Mouse (Mus musculus) ES-E14 (cell line): Measurements from ENCODE around the gene Vipr2.

Experiments
- CHD2 ChIP-seq: IDR thresholded peaks from 2 replicates; pipeline ENCODE4 v1.6.1; 2014; ENCODE audit warnings: mild to moderate bottlenecking, low read depth, low read length, inconsistent platforms
- HCFC1 ChIP-seq: IDR thresholded peaks from 2 replicates; pipeline ENCODE4 v1.6.1; 2012; ENCODE audit warnings: low read length, inconsistent platforms, borderline replicate concordance; ENCODE audit not compliant: insufficient read depth
- MAFK ChIP-seq: IDR thresholded peaks from 2 replicates; pipeline ENCODE4 v1.6.1; 2014; ENCODE audit warnings: mild to moderate bottlenecking, low read depth, low read length, inconsistent platforms; ENCODE audit not compliant: insufficient read depth
- ZC3H11A ChIP-seq: IDR thresholded peaks from 2 replicates; pipeline ENCODE4 v1.6.1; 2012; ENCODE audit warnings: low read depth, mild to moderate bottlenecking, inconsistent platforms, low read length, borderline replicate concordance
- ZNF384 ChIP-seq: IDR thresholded peaks from 2 replicates; pipeline ENCODE4 v1.6.1; 2012; ENCODE audit warnings: low read depth, low read length, inconsistent platforms

- TF ChIP-seq MAFK = no peak
- TF ChIP-seq CHD2 = no peak
- no peak for TF ChIP-seq ZNF384
- no peak for TF ChIP-seq ZC3H11A
- no peak for TF ChIP-seq HCFC1
These were observed 18.9 kb downstream of the Vipr2 start for GRCm38 (mm10) chr12:116096361-116096904.
